Mouse (Mus musculus) ES-E14 (cell line): ENCODE measurements at regions not wholly inside any gene's neighbourhood (a gene's known extent, or its start where the extent isn't known, plus 50 kb on each side); places are given as distances from the start of the nearest gene placed in this dataset.
A peak's percentile ranks its signal among the peaks of the same experiment; 100 is the strongest.
"Not testable (repeated sequence)": the region's sequence is repeated elsewhere in the genome, so short reads cannot be mapped to it uniquely, and the experiment has no call there.

Source experiments
- DNase-seq: peaks from one replicate; pipeline ENCODE4 v3.0.0-alpha.2; 2013; ENCODE audit warnings: low read depth, low spot score
- H3K27ac ChIP-seq: 2 replicates; pipeline ENCODE4 v1.5.1; 2012; ENCODE audit warnings: low read depth, mild to moderate bottlenecking, low read length, moderate library complexity, mixed read lengths; ENCODE audit not compliant: poor library complexity, insufficient read depth, severe bottlenecking
- H3K36me3 ChIP-seq: 2 replicates; pipeline ENCODE4 v1.6.1; 2012; ENCODE audit warnings: mild to moderate bottlenecking, low read length, moderate library complexity, mixed read lengths; ENCODE audit not compliant: control insufficient read depth, poor library complexity, insufficient read depth, severe bottlenecking
- H3K4me1 ChIP-seq, 2 experiments: fragments of 150-350 bp in 1 of 2; sonication (generic) in 1 of 2; 2 replicates each; pipeline ENCODE4 v1.6.1; 2012; ENCODE audit warnings: low read length in 2 of 2, mild to moderate bottlenecking in 1 of 2, mixed read lengths in 1 of 2; ENCODE audit not compliant: control insufficient read depth in 2 of 2, insufficient read depth in 2 of 2, poor library complexity in 1 of 2
- H3K4me3 ChIP-seq, 2 experiments: fragments of 150-350 bp in 1 of 2; sonication (generic) in 1 of 2; 2 replicates each; pipeline ENCODE4 v1.5.1; 2012; ENCODE audit warnings: low read length in 2 of 2, low read depth in 1 of 2, mild to moderate bottlenecking in 1 of 2, mixed read lengths in 1 of 2; ENCODE audit not compliant: insufficient read depth in 1 of 2, poor library complexity in 1 of 2, severe bottlenecking in 1 of 2
- H3K9ac ChIP-seq: 2 replicates; pipeline ENCODE4 v1.6.1; 2012; ENCODE audit warnings: low read depth, mild to moderate bottlenecking, low read length, mixed read lengths; ENCODE audit not compliant: poor library complexity, insufficient read depth, severe bottlenecking
- H3K9me3 ChIP-seq: fragments of 150-350 bp; sonication (generic); 2 replicates; pipeline ENCODE4 v1.6.1; 2012; ENCODE audit warnings: low read depth, mild to moderate bottlenecking, low read length; ENCODE audit not compliant: control insufficient read depth, insufficient read depth
- CHD2 ChIP-seq: IDR thresholded peaks from 2 replicates; pipeline ENCODE4 v1.6.1; 2014; ENCODE audit warnings: mild to moderate bottlenecking, low read depth, low read length, inconsistent platforms
- HCFC1 ChIP-seq: IDR thresholded peaks from 2 replicates; pipeline ENCODE4 v1.6.1; 2012; ENCODE audit warnings: low read length, inconsistent platforms, borderline replicate concordance; ENCODE audit not compliant: insufficient read depth
- MAFK ChIP-seq: IDR thresholded peaks from 2 replicates; pipeline ENCODE4 v1.6.1; 2014; ENCODE audit warnings: mild to moderate bottlenecking, low read depth, low read length, inconsistent platforms; ENCODE audit not compliant: insufficient read depth
- ZC3H11A ChIP-seq: IDR thresholded peaks from 2 replicates; pipeline ENCODE4 v1.6.1; 2012; ENCODE audit warnings: low read depth, mild to moderate bottlenecking, inconsistent platforms, low read length, borderline replicate concordance
- ZNF384 ChIP-seq: IDR thresholded peaks from 2 replicates; pipeline ENCODE4 v1.6.1; 2012; ENCODE audit warnings: low read depth, low read length, inconsistent platforms
- in situ Hi-C, 2 experiments: fragments of 600-800 bp; cut with MboI; formaldehyde crosslinking; loops; one replicate each; pipeline ENCODE4 v1.15.1; 2025; ENCODE audit warnings: low sequenced_read_pairs in 2 of 2, inconsistent platforms in 1 of 2; ENCODE audit not compliant: unreplicated experiment in 2 of 2

DNA sequence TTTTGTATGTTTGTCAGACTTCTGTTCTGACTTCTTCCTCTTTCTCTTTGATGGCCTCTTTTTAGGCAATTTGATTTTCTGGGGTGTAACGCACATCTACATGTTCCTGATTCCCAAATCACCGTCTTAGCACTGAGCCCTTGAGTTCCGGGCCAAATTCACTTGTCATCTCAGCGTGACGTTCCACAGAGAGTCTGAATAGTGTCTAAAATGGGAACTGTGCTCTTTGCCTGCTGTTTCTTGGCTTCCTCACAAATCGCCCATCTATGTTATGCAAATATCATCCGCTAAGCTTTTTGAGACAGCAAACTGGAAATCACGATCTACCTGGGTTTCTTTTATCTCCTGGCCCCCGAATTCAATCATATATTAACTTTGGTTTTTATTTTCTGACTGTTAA lies 223.8 kb upstream of the Gm6793 start:
- in situ Hi-C loops, result no loop called here
- Histone ChIP-seq H3K9me3 (no peaks in the 10 kb centered on the region), H3K4me3 (no peak overlapping the region), H3K27ac (no peak overlapping the region), H3K36me3 (no peaks in the 10 kb centered on the region), H3K9ac (no peak overlapping the region), H3K4me1 (0 out of 4 replicates have a peak, but pooled peaks cover 0 to 2% of the 10 kb centered on the region in 2 experiments)
- DNase-seq, result no peak
- TF ChIP-seq ZC3H11A (no peak), MAFK (no peak), CHD2 (no peak)

DNA sequence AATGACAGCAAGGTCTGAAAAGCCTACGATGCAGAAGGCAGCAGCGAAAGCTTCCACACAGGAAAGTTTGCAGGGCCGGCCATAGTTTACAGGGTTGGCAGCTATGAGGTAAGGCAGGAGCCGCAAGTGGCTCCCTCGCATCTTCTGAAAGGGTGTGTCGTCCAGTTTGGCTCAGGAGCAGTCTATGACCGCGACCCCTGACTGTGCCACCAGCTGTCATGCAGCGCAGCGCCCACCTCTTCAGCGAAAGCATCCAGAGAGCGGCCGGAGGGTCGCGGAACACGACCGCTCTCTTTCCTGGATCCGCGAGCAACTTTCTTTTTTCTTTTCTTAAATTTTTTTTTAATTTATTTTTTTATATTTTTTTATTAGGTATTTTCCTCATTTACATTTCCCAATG lies 221.9 kb upstream of the Gm6793 start:
- H3K4me1 ChIP-seq, H3K27ac ChIP-seq, DNase-seq, H3K9me3 ChIP-seq, in situ Hi-C loops, H3K9ac ChIP-seq, H3K36me3 ChIP-seq: not testable (repeated sequence)
- H3K4me3 ChIP-seq, result peak overlapping the region in 1 of 2 experiments; percentile 36; a peak in 2 of 4 replicates

DNA sequence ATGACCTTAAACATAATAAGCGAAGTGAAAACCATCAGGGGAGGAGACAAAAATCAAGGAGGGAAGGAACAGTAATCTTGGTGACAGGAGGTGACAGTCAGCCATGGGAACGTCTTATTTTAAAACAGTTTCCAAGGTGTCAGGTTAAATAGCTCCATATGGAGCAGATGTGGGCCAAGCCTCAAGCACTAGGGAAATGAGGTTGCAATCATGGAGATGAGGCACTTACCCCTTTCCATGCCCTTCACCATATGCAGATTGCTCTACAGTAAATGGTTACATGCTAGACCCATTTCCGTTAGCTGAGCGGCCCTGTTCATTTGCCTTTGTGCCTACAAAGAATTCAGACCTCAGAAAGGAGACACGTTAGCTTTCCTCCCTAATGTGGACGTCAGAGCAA lies 204.8 kb upstream of the Gm6793 start:
- in situ Hi-C loops, result no loop called here

DNA sequence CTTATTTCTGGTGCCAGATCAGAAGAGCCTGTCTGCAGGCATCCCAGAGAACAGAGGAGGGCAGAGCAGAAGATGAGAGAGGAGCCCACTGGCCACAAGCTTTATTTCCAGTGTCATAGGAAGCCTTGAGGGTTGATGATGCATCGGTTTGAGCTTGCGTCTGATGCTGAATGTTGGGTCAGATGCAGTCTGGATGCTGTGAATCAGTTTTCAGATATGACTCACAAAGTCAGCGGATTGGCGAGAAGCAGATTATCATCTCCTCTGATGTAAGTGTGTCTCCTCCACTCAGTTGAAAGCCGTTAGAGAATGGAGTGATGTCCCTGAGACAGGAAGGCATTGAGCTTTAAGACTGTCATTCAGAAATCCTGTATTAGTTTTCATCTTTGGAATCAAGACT lies 197.3 kb upstream of the Gm6793 start:
- no peaks in the 10 kb centered on the region for H3K36me3 ChIP-seq
- no peak for DNase-seq
- H3K9me3 ChIP-seq, result no peaks in the 10 kb centered on the region
- in situ Hi-C loops, result no loop called here
- H3K4me1 ChIP-seq, result no peaks in the 10 kb centered on the region
- TF ChIP-seq ZNF384 (no peak), MAFK (no peak), CHD2 (no peak), ZC3H11A (no peak), HCFC1 (no peak)
- H3K9ac ChIP-seq, result no peak overlapping the region
- no peak overlapping the region for H3K4me3 ChIP-seq
- H3K27ac ChIP-seq, result no peak overlapping the region

More for the DNA sequence above, 204.8 kb upstream of the Gm6793 start:
- DNase-seq, result no peak
- no peak overlapping the region for H3K9ac ChIP-seq
- no peaks in the 10 kb centered on the region for H3K36me3 ChIP-seq
- H3K27ac ChIP-seq, result no peak overlapping the region
- H3K9me3 ChIP-seq, result no peaks in the 10 kb centered on the region
- no peak for TF ChIP-seq CHD2
- TF ChIP-seq HCFC1, result no peak
- no peak for TF ChIP-seq ZC3H11A
- TF ChIP-seq ZNF384, result no peak
- TF ChIP-seq MAFK, result no peak
- H3K4me1 ChIP-seq, result no peaks in the 10 kb centered on the region
- H3K4me3 ChIP-seq, result no peak overlapping the region

GRCm38 (mm10) chr8:112196423-112196822 lies 181.6 kb upstream of the Gm6793 start:
- Histone ChIP-seq H3K27ac (no peak overlapping the region), H3K9ac (no peak overlapping the region), H3K36me3 (no peaks in the 10 kb centered on the region), H3K4me1 (no peaks in the 10 kb centered on the region), H3K4me3 (no peak overlapping the region), H3K9me3 (no peaks in the 10 kb centered on the region)
- TF ChIP-seq ZNF384 (no peak), MAFK (no peak), ZC3H11A (no peak), CHD2 (no peak), HCFC1 (no peak)
- DNase-seq, result no peak
- in situ Hi-C loops, result no loop called here
